Mouse (Mus musculus) lung, embryonic 15.5 days (tissue): ENCODE results near the gene Sae1. TPM values are rescaled to one million over a fixed set of nuclear protein-coding genes. Genes with fewer than 3 reads are reported as not detected.
"Not testable (repeated sequence)": the region's sequence is repeated elsewhere in the genome, so short reads cannot be mapped to it uniquely, and the experiment has no call there.

Experiments
- ATAC-seq: fragments of 200-750 bp; cut with Nextera tagmentation; 2 replicates; pipeline ENCODE4 v1.8.0; 2017; ENCODE audit warnings: moderate number of reproducible peaks, borderline replicate concordance; ENCODE audit not compliant: low FRiP score, low TSS enrichment; ENCODE audit errors: extremely low read depth
- H3K27ac ChIP-seq: fragments of 300-500 bp; sonication (generic); 2 replicates; pipeline ENCODE4 v1.5.1; 2015; ENCODE audit warnings: moderate library complexity, mild to moderate bottlenecking, inconsistent platforms
- H3K27me3 ChIP-seq: fragments of 300-500 bp; sonication (generic); 2 replicates; pipeline ENCODE4 v1.6.1; 2015; ENCODE audit warnings: inconsistent platforms
- H3K36me3 ChIP-seq: fragments of 300-500 bp; sonication (generic); 2 replicates; pipeline ENCODE4 v1.6.1; 2015; ENCODE audit warnings: inconsistent platforms
- H3K4me1 ChIP-seq: fragments of 300-500 bp; sonication (generic); 2 replicates; pipeline ENCODE4 v1.6.1; 2015; ENCODE audit warnings: inconsistent platforms
- H3K4me2 ChIP-seq: fragments of 300-500 bp; sonication (generic); 2 replicates; pipeline ENCODE4 v1.6.1; 2015; ENCODE audit warnings: inconsistent platforms, mild to moderate bottlenecking, moderate library complexity
- H3K4me3 ChIP-seq: fragments of 300-500 bp; sonication (generic); 2 replicates; pipeline ENCODE4 v1.5.1; 2015; ENCODE audit warnings: mild to moderate bottlenecking, inconsistent platforms
- H3K9ac ChIP-seq: fragments of 300-500 bp; sonication (generic); 2 replicates; pipeline ENCODE4 v1.6.1; 2015; ENCODE audit warnings: inconsistent platforms
- H3K9me3 ChIP-seq: fragments of 300-500 bp; sonication (generic); 2 replicates; pipeline ENCODE4 v1.6.1; 2016; ENCODE audit warnings: inconsistent platforms
- WGBS: fragments of 180-500 bp; shearing (Covaris S2); methylation state at CpG from one replicate; pipeline ENCODE4 v1.1.7; 2015; 5-methylcytosine and 5-hydroxymethylcytosine counted together
- polyA plus RNA-seq: library from polyadenylated mRNA; unstranded; fragments of >200 nt; fragmentation: Nextera tagmentation; extraction: Ambion mirVana; gene quantifications from 2 replicates; pipeline ENCODE4 v1.2.1, GENCODE M21; 2015

Gene Sae1
- polyA plus RNA-seq, 1 experiment from 2014 or later = 340 TPM

GRCm38 (mm10) chr7:16312011-16312671, 75.5 kb downstream of the Sae1 start:
- Histone ChIP-seq H3K4me1 (peaks cover 63% of the 10 kb centered on the region), H3K27me3 (peaks cover 12% of the 10 kb centered on the region), H3K36me3 (no peaks in the 10 kb centered on the region), H3K4me3 (peak overlapping the region; percentile 64), H3K9me3 (no peaks in the 10 kb centered on the region), H3K27ac (peak overlapping the region; percentile 97), H3K9ac (peak overlapping the region; percentile 87), H3K4me2 (peak overlapping the region; percentile 99)
- WGBS = under 1% methylated on average over 32 of the region's 49 CpGs
- peak; percentile 4; the same call in 1 of the 2 replicates for ATAC-seq

- H3K27me3 ChIP-seq = peaks cover 12% of the 10 kb centered on the region
- no peaks in the 10 kb centered on the region for H3K9me3 ChIP-seq
- H3K4me1 ChIP-seq = peaks cover 63% of the 10 kb centered on the region
- no peak for ATAC-seq
- peak overlapping the region; percentile 97 for H3K27ac ChIP-seq
- no peaks in the 10 kb centered on the region for H3K36me3 ChIP-seq
- H3K9ac ChIP-seq = peak overlapping the region; percentile 87
- H3K4me2 ChIP-seq = peak overlapping the region; percentile 99
- H3K4me3 ChIP-seq = peak overlapping the region; percentile 64
- WGBS = 0% methylated on average over 14 of the region's 14 CpGs
These were observed 76.1 kb downstream of the Sae1 start for GRCm38 (mm10) chr7:16311453-16312004.

GRCm38 (mm10) chr7:16310521-16311452, 76.8 kb downstream of the Sae1 start:
- no peaks in the 10 kb centered on the region for H3K36me3 ChIP-seq
- no peak for ATAC-seq
- H3K4me1 ChIP-seq = peaks cover 63% of the 10 kb centered on the region
- no peaks in the 10 kb centered on the region for H3K9me3 ChIP-seq
- peak overlapping the region; percentile 99 for H3K4me2 ChIP-seq
- H3K27ac ChIP-seq = peak overlapping the region; percentile 44
- under 1% methylated on average over 31 of the region's 31 CpGs for WGBS
- H3K9ac ChIP-seq = peak overlapping the region; percentile 51
- H3K27me3 ChIP-seq = peaks cover 12% of the 10 kb centered on the region
- H3K4me3 ChIP-seq = peak overlapping the region; percentile 64

- Histone ChIP-seq H3K27me3 (peaks cover 12% of the 10 kb centered on the region), H3K4me2 (peak overlapping the region; percentile 99), H3K9me3 (no peaks in the 10 kb centered on the region), H3K4me1 (peaks cover 59% of the 10 kb centered on the region), H3K27ac (peak overlapping the region; percentile 48), H3K36me3 (no peaks in the 10 kb centered on the region), H3K9ac (peak overlapping the region; percentile 51), H3K4me3 (peak overlapping the region; percentile 64)
- WGBS = under 1% methylated on average over 47 of the region's 56 CpGs
- ATAC-seq = peak; percentile 19; the same call in 1 of the 2 replicates
These were observed 77.5 kb downstream of the Sae1 start for GRCm38 (mm10) chr7:16310020-16310520.

- ATAC-seq = peak; percentile 44; the same call in 1 of the 2 replicates
- WGBS = under 1% methylated on average over 59 of the region's 61 CpGs
These were observed 78.1 kb downstream of the Sae1 start for GRCm38 (mm10) chr7:16309318-16310019.

GRCm38 (mm10) chr7:16308555-16309317, 78.9 kb downstream of the Sae1 start:
- Histone ChIP-seq H3K9me3 (no peaks in the 10 kb centered on the region), H3K27ac (peak overlapping the region; percentile 48), H3K27me3 (peaks cover 12% of the 10 kb centered on the region), H3K9ac (peak overlapping the region; percentile 51), H3K4me3 (peak overlapping the region; percentile 64), H3K36me3 (no peaks in the 10 kb centered on the region), H3K4me1 (peaks cover 51% of the 10 kb centered on the region), H3K4me2 (peak overlapping the region; percentile 99)
- ATAC-seq = no peak
- WGBS = 23% methylated on average over 16 of the region's 16 CpGs

More at GRCm38 (mm10) chr7:16309318-16310019, 78.1 kb downstream of the Sae1 start:
- H3K4me2 ChIP-seq = peak overlapping the region; percentile 99
- H3K27me3 ChIP-seq = peaks cover 12% of the 10 kb centered on the region
- peak overlapping the region; percentile 48 for H3K27ac ChIP-seq
- peak overlapping the region; percentile 64 for H3K4me3 ChIP-seq
- no peaks in the 10 kb centered on the region for H3K36me3 ChIP-seq
- peak overlapping the region; percentile 51 for H3K9ac ChIP-seq
- H3K4me1 ChIP-seq = peaks cover 56% of the 10 kb centered on the region
- H3K9me3 ChIP-seq = no peaks in the 10 kb centered on the region

- ATAC-seq, H3K9me3 ChIP-seq, H3K36me3 ChIP-seq: not testable (repeated sequence)
- Histone ChIP-seq H3K4me3 (peak within 1 kb of the TSS; percentile 64), H3K9ac (peak within 1 kb of the TSS; percentile 51), H3K4me1 (peaks cover 46% of the 10 kb centered on the region), H3K4me2 (peak within 1 kb of the TSS; percentile 99), H3K27ac (peak within 1 kb of the TSS; percentile 48), H3K27me3 (peaks cover 12% of the 10 kb centered on the region)
- WGBS = 12% methylated on average over 1 of the region's 1 CpGs
These were observed 79.5 kb downstream of the Sae1 start, which contains the start of gene Bbc3 for GRCm38 (mm10) chr7:16308093-16308492. Bbc3 (plus strand) TSS chr7:16308393.

- not testable (repeated sequence) for H3K9me3 ChIP-seq
These were observed 80.5 kb downstream of the Sae1 start for GRCm38 (mm10) chr7:16307141-16307540.

GRCm38 (mm10) chr7:16299419-16300035, 88.1 kb downstream of the Sae1 start:
- H3K27ac ChIP-seq = no peak overlapping the region
- H3K9ac ChIP-seq = no peak overlapping the region
- WGBS = under 1% methylated on average over 52 of the region's 52 CpGs
- peaks cover 31% of the 10 kb centered on the region for H3K4me1 ChIP-seq
- peak overlapping the region; percentile 35 for H3K4me3 ChIP-seq
- no peaks in the 10 kb centered on the region for H3K27me3 ChIP-seq
- no peaks in the 10 kb centered on the region for H3K36me3 ChIP-seq
- peak; percentile 67 for ATAC-seq
- peak overlapping the region; percentile 67 for H3K4me2 ChIP-seq
- H3K9me3 ChIP-seq = no peaks in the 10 kb centered on the region

More at GRCm38 (mm10) chr7:16307141-16307540, 80.5 kb downstream of the Sae1 start:
- H3K4me2 ChIP-seq, ATAC-seq, H3K9ac ChIP-seq, H3K36me3 ChIP-seq, H3K27ac ChIP-seq, H3K4me3 ChIP-seq: not testable (repeated sequence)
- peaks cover 36% of the 10 kb centered on the region for H3K4me1 ChIP-seq
- peaks cover 12% of the 10 kb centered on the region for H3K27me3 ChIP-seq
- WGBS = 76% methylated on average over 6 of the region's 6 CpGs

GRCm38 (mm10) chr7:16298927-16299326, 88.7 kb downstream of the Sae1 start:
- no peak overlapping the region for H3K4me3 ChIP-seq

More at GRCm38 (mm10) chr7:16298927-16299326, 88.7 kb downstream of the Sae1 start:
- peaks cover 31% of the 10 kb centered on the region for H3K4me1 ChIP-seq
- WGBS = 64% methylated on average over 5 of the region's 5 CpGs
- no peaks in the 10 kb centered on the region for H3K36me3 ChIP-seq
- H3K4me2 ChIP-seq = peak overlapping the region; percentile 67; the same call in 1 of the 2 replicates
- H3K27me3 ChIP-seq = no peaks in the 10 kb centered on the region
- no peak for ATAC-seq
- no peak overlapping the region for H3K27ac ChIP-seq
- no peaks in the 10 kb centered on the region for H3K9me3 ChIP-seq
- H3K9ac ChIP-seq = no peak overlapping the region
